Mouse (Mus musculus) midbrain, embryonic 15.5 days (tissue): Measurements from ENCODE around the gene Slc8b1. TPM values are rescaled to one million over a fixed set of nuclear protein-coding genes. Genes with fewer than 3 reads are reported as not detected.

Source experiments
- ATAC-seq: fragments of 200-750 bp; cut with Nextera tagmentation; replicated peaks from 2 replicates; pipeline ENCODE4 v1.8.0; 2017; ENCODE audit warnings: moderate TSS enrichment
- H3K27ac ChIP-seq: fragments of 300-500 bp; sonication (generic); 2 replicates; pipeline ENCODE4 v1.5.1; 2015; ENCODE audit warnings: mild to moderate bottlenecking, inconsistent platforms
- H3K27me3 ChIP-seq: fragments of 300-500 bp; sonication (generic); replicated peaks from 2 replicates; pipeline ENCODE4 v1.6.1; 2015; ENCODE audit warnings: inconsistent platforms
- H3K36me3 ChIP-seq: fragments of 300-500 bp; sonication (generic); replicated peaks from 2 replicates; pipeline ENCODE4 v1.6.1; 2015; ENCODE audit warnings: inconsistent platforms
- H3K4me1 ChIP-seq: fragments of 300-500 bp; sonication (generic); 2 replicates; pipeline ENCODE4 v1.6.1; 2015; ENCODE audit warnings: inconsistent platforms
- H3K4me2 ChIP-seq: fragments of 300-500 bp; sonication (generic); 2 replicates; pipeline ENCODE4 v1.6.1; 2015; ENCODE audit warnings: inconsistent platforms, mild to moderate bottlenecking, moderate library complexity
- H3K4me3 ChIP-seq: fragments of 300-500 bp; sonication (generic); 2 replicates; pipeline ENCODE4 v1.5.1; 2015; ENCODE audit warnings: mild to moderate bottlenecking, inconsistent platforms
- H3K9ac ChIP-seq: fragments of 300-500 bp; sonication (generic); 2 replicates; pipeline ENCODE4 v1.6.1; 2015; ENCODE audit warnings: mild to moderate bottlenecking, inconsistent platforms
- H3K9me3 ChIP-seq: fragments of 300-500 bp; sonication (generic); 2 replicates; pipeline ENCODE4 v1.6.1; 2016; ENCODE audit warnings: inconsistent platforms
- WGBS: fragments of 180-500 bp; shearing (Covaris S2); methylation state at CpG from one replicate; pipeline ENCODE4 v1.1.7; 2015; ENCODE audit warnings: mixed read lengths; 5-methylcytosine and 5-hydroxymethylcytosine counted together
- polyA plus RNA-seq: library from polyadenylated mRNA; unstranded; fragments of >200 nt; fragmentation: Nextera tagmentation; extraction: Ambion mirVana; gene quantifications from 2 replicates; pipeline ENCODE4 v1.2.1, GENCODE M21; 2015

The Slc8b1 gene
- polyA plus RNA-seq, 1 experiment from 2014 or later: 2.5 TPM

DNA sequence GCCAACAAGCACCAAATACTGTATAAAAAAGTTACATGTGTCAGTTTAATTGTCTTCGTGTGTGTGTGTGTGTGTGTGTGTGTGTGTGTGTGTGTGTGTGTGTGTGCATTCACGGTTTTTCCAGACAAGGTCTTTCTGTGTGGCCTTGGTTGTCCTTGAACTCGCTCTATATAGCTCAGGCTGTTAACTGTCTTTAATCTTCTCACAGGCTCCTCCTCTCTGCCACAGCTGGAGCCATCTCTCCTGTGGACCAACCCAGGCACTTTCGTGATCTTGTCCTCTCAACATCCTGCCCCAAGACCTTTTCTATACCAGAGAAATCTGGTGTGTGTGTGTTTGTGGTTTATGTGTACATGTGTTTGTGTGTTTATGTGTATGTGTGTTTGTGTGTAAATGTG, 52.9 kb downstream of the Slc8b1 start:
- ATAC-seq: no peak
- no peaks in the 10 kb centered on the region for H3K9me3 ChIP-seq
- no peak overlapping the region for H3K9ac ChIP-seq
- H3K36me3 ChIP-seq: no peaks in the 10 kb centered on the region
- H3K4me3 ChIP-seq: no peak overlapping the region
- no peaks in the 10 kb centered on the region for H3K27me3 ChIP-seq
- no peak overlapping the region for H3K4me2 ChIP-seq
- H3K27ac ChIP-seq: no peak overlapping the region
- H3K4me1 ChIP-seq: peaks cover 66% of the 10 kb centered on the region
- WGBS: 66% methylated on average over 4 of the region's 4 CpGs

DNA sequence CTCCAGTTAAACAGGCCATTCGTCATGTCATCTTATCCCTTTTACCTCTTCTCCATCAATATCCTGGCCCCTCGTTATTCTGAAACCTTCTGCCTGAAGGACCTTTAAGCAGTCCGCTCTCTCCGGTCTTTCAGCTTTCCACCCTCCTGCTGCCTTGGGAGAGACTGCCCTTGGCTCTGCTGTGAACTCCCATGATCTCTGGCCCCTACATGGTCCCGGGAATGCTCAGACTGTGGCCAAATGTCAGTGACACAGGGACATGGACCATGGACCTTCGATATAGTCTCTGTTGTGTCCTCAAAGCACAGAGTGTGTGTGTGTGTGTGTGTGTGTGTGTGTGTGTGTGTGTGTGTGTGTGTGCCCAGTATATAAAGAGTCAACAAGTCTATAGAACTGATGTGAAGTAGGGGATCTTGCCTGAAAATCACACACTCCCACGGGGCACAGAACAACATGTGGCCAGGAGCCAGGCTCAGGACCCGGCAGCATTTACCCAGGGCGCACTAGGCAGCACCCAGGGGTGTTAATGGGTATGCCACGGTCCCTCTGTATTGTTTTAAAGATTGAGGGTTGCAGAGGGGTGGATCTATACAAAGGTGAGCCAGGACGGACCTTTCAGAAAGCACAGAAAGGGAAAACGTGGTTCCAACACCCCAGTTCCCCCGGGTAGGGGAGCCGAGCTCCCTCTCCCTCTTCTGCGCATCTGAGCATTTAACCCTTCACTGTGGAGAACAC, 54.4 kb downstream of the Slc8b1 start:
- WGBS: 32% methylated on average over 15 of the region's 15 CpGs
- H3K4me1 ChIP-seq: peaks cover 71% of the 10 kb centered on the region
- ATAC-seq: no peak
- peak overlapping the region; percentile 78 for H3K27ac ChIP-seq
- H3K9me3 ChIP-seq: no peaks in the 10 kb centered on the region
- no peak overlapping the region for H3K4me2 ChIP-seq
- H3K4me3 ChIP-seq: no peak overlapping the region
- H3K9ac ChIP-seq: no peak overlapping the region
- H3K36me3 ChIP-seq: no peaks in the 10 kb centered on the region
- H3K27me3 ChIP-seq: no peaks in the 10 kb centered on the region

DNA sequence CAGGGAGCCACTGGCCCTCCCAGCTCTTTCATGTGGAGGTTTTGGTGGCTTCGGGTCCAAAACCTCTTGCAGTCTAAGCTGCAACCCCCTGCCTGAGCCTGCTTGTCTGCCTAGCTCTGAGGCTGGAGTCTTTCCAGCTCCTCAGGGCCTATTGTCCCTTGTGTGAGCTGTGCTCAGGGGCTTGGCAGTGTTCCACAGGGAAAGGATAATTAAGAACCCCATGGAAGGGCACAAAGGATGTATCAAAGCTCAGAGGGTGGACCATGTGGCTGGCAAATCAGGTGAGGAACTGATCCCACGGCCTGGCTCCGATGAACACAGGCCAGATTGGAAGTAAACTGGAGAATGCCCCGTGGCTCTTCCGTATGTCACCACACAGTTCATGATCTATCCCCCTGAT, 55.1 kb downstream of the Slc8b1 start:
- ATAC-seq: peak; percentile 56
- no peaks in the 10 kb centered on the region for H3K9me3 ChIP-seq
- H3K27me3 ChIP-seq: no peaks in the 10 kb centered on the region
- H3K4me1 ChIP-seq: peaks cover 71% of the 10 kb centered on the region
- no peak overlapping the region for H3K4me3 ChIP-seq
- no peak overlapping the region for H3K9ac ChIP-seq
- 32% methylated on average over 5 of the region's 5 CpGs for WGBS
- H3K27ac ChIP-seq: peak overlapping the region; percentile 78
- no peak overlapping the region for H3K4me2 ChIP-seq
- no peaks in the 10 kb centered on the region for H3K36me3 ChIP-seq

DNA sequence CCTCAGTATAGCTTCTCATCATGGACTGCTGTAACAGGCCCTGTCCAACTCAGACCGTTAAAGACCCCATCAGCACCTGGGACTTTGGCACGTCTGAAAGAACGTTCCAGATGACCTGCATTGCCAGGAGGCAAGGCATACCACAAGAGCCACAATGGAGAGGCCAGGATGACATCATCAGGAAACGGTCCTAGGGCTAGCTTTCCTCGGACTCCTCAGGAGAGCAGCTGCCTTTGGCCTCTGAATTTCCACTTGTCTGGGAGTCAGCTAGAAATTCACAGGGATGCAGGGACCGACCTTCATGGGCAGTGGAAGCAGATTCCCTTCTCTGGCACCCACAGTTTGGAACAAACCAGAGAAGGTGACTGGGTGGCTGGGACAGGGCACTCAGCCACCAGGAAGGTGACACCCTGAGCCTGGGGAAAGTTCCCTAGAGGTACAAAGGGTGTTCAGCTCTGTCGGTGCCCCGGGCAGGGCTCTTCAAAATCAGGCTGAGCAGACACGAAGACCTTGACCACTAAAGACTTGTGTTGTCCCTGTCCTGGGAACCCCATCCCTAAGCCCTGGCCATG, 55.8 kb downstream of the Slc8b1 start:
- peak overlapping the region; percentile 18; the same call in 1 of the 2 replicates for H3K4me2 ChIP-seq
- 0 out of 2 replicates have a peak, but pooled peaks have one; percentile 2 for ATAC-seq
- H3K27me3 ChIP-seq: no peaks in the 10 kb centered on the region
- 38% methylated on average over 9 of the region's 9 CpGs for WGBS
- H3K36me3 ChIP-seq: no peaks in the 10 kb centered on the region
- H3K4me3 ChIP-seq: no peak overlapping the region
- peaks cover 75% of the 10 kb centered on the region for H3K4me1 ChIP-seq
- H3K9me3 ChIP-seq: no peaks in the 10 kb centered on the region
- no peak overlapping the region; the same call in 1 of the 2 replicates for H3K9ac ChIP-seq
- H3K27ac ChIP-seq: peak overlapping the region; percentile 78

DNA sequence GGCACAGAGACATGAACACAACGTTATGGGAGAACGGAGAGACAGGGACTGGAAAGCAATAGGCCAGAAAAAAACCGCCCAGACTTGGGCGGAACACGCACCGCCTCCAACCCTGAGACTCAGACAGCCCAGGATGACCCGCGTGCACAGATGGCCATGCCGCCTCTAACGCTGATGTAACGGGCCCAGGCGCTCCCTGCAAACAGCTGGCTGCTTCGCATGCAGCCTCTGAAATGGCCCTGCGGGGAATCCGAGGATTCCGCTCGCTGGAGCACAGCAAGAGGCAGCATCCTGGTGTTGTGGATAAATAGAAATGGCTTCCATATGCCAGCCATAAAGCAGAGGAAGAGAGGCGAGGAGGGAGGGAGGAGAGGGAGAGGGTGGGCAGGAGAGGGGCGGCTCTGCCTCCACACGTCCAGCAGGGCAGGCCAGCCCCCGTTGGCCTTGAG, 56.3 kb downstream of the Slc8b1 start:
- 11% methylated on average over 21 of the region's 21 CpGs for WGBS

DNA sequence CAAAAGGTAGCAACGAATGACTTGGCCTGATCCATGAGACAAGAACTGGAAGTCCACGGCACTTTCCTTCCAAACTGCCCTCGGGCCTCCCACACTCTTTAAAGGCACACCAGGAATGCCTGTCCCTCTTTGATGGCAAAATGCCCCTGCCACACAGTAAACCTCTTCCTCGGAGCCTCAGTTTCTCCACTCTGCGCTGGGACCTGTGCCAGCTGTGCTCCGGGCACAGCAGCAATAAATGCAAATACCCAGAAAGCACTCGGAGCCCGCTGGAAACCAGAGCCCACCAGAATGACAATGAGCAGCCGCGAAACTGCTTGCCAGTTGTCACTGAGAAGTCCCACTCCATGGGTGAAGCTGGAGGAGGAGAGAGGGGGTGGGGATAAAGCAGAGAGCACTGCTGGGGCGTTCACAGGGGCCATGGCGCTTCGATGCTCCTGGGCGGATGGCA, 56.8 kb downstream of the Slc8b1 start:
- Histone ChIP-seq H3K4me2 (peak overlapping the region; percentile 18), H3K9me3 (no peaks in the 10 kb centered on the region), H3K36me3 (no peaks in the 10 kb centered on the region), H3K27me3 (no peaks in the 10 kb centered on the region), H3K4me3 (no peak overlapping the region), H3K9ac (no peak overlapping the region), H3K27ac (peak overlapping the region; percentile 78), H3K4me1 (peaks cover 74% of the 10 kb centered on the region)
- 24% methylated on average over 14 of the region's 14 CpGs for WGBS
- peak; percentile 8; the same call in 1 of the 2 replicates for ATAC-seq

More for the DNA sequence above, 56.3 kb downstream of the Slc8b1 start:
- peak overlapping the region; percentile 18 for H3K4me2 ChIP-seq
- H3K4me3 ChIP-seq: no peak overlapping the region
- H3K9ac ChIP-seq: peak overlapping the region; percentile 2; the same call in 1 of the 2 replicates
- H3K36me3 ChIP-seq: no peaks in the 10 kb centered on the region
- ATAC-seq: peak; percentile 49
- peaks cover 75% of the 10 kb centered on the region for H3K4me1 ChIP-seq
- no peaks in the 10 kb centered on the region for H3K27me3 ChIP-seq
- no peaks in the 10 kb centered on the region for H3K9me3 ChIP-seq
- H3K27ac ChIP-seq: peak overlapping the region; percentile 78

DNA sequence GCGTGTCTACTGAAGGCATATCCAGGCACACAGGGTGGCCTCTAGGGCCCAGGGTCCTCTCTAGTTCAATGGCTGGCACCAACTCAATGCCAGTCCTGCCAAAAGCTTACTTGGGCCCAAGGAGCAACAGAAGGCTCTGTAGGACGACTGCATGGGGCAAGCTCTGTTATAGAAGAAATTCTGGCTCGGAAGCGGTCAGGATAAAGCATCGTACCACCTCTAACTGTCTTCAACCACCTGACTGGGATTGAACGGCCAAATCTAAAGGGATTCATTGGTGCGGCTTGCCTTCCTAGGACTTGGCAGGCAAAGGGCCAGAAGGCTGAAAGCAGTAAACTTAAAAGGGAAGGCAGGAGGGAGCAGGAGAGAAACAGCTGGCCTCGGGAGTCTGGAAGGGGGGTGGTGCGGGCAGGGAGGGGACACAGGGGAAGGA, 57.4 kb downstream of the Slc8b1 start:
- Histone ChIP-seq H3K9me3 (no peaks in the 10 kb centered on the region), H3K9ac (no peak overlapping the region), H3K36me3 (no peaks in the 10 kb centered on the region), H3K4me3 (no peak overlapping the region), H3K4me1 (peaks cover 71% of the 10 kb centered on the region), H3K27me3 (no peaks in the 10 kb centered on the region), H3K4me2 (peak overlapping the region; percentile 18; the same call in 1 of the 2 replicates), H3K27ac (peak overlapping the region; percentile 78)
- ATAC-seq: no peak
- WGBS: 47% methylated on average over 9 of the region's 9 CpGs

DNA sequence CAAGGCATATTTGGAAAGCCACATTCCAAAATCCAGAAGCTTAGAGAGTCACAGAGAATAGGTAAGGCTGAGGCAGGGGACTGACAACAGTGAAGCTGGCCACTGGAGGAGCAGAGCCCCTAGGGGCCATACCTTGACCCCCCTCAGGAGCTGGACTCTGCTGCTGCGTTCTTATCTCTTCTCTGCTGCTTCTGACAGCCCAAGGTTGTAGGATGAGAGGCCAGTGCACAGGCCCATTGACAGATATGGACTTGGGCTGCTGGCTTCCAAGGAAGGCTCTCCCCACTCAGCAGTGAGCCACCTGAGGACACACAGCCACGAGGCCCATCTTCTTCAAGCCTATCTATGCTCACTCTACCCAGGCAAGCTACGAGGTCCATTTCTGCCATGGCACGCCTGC, 58.0 kb downstream of the Slc8b1 start:
- 83% methylated on average over 4 of the region's 4 CpGs for WGBS
- ATAC-seq: no peak
- H3K4me1 ChIP-seq: peaks cover 67% of the 10 kb centered on the region
- no peak overlapping the region for H3K9ac ChIP-seq
- peak overlapping the region; percentile 78 for H3K27ac ChIP-seq
- no peaks in the 10 kb centered on the region for H3K36me3 ChIP-seq
- H3K9me3 ChIP-seq: no peaks in the 10 kb centered on the region
- no peaks in the 10 kb centered on the region for H3K27me3 ChIP-seq
- no peak overlapping the region for H3K4me2 ChIP-seq
- no peak overlapping the region for H3K4me3 ChIP-seq

DNA sequence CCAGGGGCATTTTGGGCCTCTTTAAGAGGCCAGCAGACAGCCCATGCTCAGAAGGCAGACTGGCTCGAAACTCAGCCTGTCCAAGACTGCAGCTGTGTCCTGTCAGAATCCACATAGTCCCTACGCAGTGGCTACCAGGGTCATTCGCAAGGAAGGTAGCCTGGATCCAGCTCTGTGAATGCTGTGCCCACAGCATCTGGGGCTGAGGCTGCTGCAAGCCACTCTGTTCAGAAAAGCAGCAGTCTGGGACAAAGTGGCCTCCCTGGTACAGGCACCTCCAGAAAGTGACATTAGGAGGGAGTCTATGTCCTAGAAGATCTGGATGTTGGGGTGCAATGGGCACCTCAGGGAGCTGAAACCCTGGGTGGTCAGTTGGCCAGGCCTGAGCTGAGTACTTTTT, 58.8 kb downstream of the Slc8b1 start:
- H3K9ac ChIP-seq: no peak overlapping the region
- no peaks in the 10 kb centered on the region for H3K9me3 ChIP-seq
- peaks cover 65% of the 10 kb centered on the region for H3K4me1 ChIP-seq
- H3K36me3 ChIP-seq: no peaks in the 10 kb centered on the region
- no peaks in the 10 kb centered on the region for H3K27me3 ChIP-seq
- WGBS: 88% methylated on average over 3 of the region's 3 CpGs
- H3K27ac ChIP-seq: no peak overlapping the region
- H3K4me2 ChIP-seq: no peak overlapping the region
- no peak for ATAC-seq
- no peak overlapping the region for H3K4me3 ChIP-seq

DNA sequence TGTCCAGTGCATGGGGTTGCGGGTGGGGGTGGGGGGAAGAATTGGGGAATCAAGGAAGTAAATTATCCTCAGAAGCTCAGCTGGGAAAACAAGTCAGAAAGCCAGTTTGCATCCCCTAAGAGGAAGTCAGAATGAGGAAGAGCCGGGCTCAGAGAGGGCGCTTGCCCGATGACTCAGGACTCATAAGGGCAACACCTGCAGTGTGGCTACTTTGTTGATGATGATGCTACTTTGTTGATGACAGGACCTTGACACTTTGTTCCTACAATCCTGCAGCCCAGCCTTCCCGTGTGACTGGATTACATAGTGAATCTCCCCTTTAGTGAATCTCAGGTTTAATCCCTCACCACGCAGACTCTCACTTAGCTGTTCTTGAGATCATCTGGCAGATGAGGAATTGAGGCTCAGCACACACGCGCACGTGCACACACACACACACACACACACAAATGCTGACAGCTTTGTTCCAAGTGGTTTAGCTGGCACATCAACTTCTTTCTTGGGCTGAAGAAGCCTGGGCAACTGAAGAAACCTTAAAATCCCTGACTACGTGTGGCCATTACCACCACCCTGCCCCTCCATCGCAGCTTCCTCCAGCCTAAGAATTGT, 59.4 kb downstream of the Slc8b1 start:
- no peak for ATAC-seq

DNA sequence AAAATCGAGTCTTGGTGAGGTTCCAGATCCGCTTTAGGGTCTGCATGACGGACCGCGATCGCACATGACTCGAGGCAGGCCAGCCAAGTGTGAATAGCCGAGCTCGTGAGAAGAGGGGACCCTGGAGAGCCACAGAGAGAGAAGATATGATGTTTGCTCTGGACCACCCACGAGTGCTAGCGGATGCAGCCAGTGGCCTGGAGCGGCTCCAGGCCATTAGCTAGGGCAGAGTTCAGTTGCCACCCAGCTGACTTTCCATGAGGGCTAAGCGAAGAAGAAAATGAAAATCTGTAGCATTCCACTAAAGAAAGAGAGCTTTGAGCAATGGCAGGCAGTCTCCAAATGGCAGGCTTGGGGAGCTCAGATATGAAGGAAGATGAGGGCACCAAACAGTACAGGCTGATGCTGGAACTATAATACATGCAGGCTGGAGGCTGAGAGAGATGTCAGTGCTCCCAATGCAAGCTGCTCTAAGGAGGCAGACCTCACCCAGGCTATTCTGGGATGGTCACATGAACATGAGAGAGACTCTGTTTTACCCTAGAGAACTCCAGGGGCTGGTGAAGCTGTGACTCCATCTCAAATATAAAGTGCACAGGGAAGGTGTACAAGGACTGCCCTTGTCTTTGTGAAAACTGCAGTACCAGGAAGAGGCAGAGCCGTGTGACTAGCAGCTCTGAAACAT, 60.2 kb downstream of the Slc8b1 start:
- ATAC-seq: no peak
- Histone ChIP-seq H3K27ac (no peak overlapping the region), H3K4me3 (no peak overlapping the region), H3K9me3 (no peaks in the 10 kb centered on the region), H3K9ac (no peak overlapping the region), H3K27me3 (no peaks in the 10 kb centered on the region), H3K36me3 (no peaks in the 10 kb centered on the region), H3K4me2 (no peak overlapping the region), H3K4me1 (peaks cover 52% of the 10 kb centered on the region)
- 50% methylated on average over 14 of the region's 14 CpGs for WGBS

More for the DNA sequence above, 59.4 kb downstream of the Slc8b1 start:
- 78% methylated on average over 11 of the region's 11 CpGs for WGBS
- no peaks in the 10 kb centered on the region for H3K36me3 ChIP-seq
- no peak overlapping the region for H3K4me2 ChIP-seq
- no peaks in the 10 kb centered on the region for H3K9me3 ChIP-seq
- H3K27me3 ChIP-seq: no peaks in the 10 kb centered on the region
- no peak overlapping the region for H3K9ac ChIP-seq
- H3K27ac ChIP-seq: no peak overlapping the region
- H3K4me1 ChIP-seq: peaks cover 60% of the 10 kb centered on the region
- H3K4me3 ChIP-seq: no peak overlapping the region

DNA sequence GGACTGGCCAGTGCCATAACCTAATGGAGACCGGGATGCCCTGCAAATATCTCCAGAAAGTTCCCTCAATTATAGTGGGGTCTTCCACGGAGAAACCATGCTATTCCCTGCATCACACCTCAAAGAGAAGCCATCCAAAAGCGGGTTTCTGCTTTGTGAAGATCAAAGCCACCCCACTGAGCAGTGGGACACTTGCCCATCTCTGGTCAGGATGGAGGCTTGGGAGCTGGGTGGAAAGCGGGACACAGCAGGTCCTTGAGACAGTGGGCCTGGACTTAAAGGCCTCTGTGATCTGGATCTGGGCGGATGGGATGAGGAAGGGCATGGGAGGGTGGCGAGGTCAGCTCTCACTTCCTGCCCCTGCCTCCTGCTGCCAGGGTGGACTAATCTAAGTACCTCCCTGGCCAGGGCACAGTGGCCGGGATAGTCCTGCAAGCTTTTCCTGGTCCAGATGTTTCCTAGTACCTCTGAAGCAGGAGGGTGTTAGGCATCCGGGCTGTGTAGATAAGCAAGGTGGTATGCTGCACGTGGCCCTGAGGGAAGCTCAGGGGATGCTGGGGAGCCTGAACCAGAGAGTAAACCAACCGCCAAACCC, 63.6 kb downstream of the Slc8b1 start:
- WGBS: 76% methylated on average over 10 of the region's 10 CpGs
- no peaks in the 10 kb centered on the region for H3K36me3 ChIP-seq
- no peak for ATAC-seq

More for the DNA sequence above, 63.6 kb downstream of the Slc8b1 start:
- Histone ChIP-seq H3K4me2 (no peak overlapping the region), H3K4me3 (no peak overlapping the region), H3K27ac (no peak overlapping the region), H3K9me3 (no peaks in the 10 kb centered on the region), H3K27me3 (no peaks in the 10 kb centered on the region), H3K4me1 (peaks cover 31% of the 10 kb centered on the region), H3K9ac (no peak overlapping the region)
